Mouse (Mus musculus) lung, postnatal 4 days (tissue): ENCODE measurements around the gene Cbr4.

ENCODE experiments used
- DNase-seq, 2 experiments: peaks; one replicate each; pipeline ENCODE4 v3.0.0; 2021

Cbr4 gene

GRCm38 (mm10) chr8:61497110-61497509 is 9.6 kb downstream of the Cbr4 start:
- no peak for DNase-seq

- peak in 1 of 2 experiments; percentile 45 for DNase-seq
These were observed 11.5 kb downstream of the Cbr4 start for GRCm38 (mm10) chr8:61499035-61499434.

DNA sequence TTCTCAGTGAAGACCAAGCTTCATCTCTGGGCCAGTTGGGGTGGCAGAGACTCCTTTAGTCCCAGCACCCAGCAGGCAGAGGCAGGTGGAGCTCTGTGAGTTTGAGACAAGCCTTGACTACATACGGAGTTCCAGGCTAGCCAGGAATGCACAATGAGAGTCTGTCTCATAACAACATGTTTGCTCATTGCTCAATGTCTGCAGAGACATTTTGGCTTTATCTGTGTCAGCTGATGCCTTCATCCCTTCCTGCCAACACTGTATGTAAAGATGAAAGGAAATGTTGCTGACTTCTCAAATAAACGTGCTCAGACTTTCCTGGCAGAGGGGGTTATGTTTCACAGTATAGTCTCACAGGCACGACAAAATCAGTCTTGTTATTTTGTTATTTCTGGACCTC is 13.4 kb downstream of the Cbr4 start:
- DNase-seq, result no peak

DNA sequence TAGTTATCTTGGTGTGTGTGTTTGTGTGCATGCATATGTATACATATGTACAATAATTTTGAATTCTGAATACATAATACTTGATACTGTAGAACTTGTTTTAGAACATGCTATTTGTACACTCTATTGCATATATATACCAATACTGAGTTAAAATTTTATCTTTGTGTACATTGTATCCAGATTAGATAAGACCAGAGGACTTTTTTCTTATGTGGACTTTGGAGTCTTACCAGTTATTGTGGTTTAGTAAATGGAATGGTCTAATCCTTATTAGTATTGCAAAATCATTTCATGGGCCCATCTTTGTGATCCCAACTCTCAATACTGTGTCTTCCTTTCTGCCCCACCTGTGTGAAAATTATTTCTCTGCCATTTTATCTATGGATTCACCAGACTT is 14.7 kb downstream of the Cbr4 start:
- no peak for DNase-seq

GRCm38 (mm10) chr8:61515110-61515930 is 27.8 kb downstream of the Cbr4 start:
- DNase-seq, result no peak

- DNase-seq, result peak; percentile 75 to 82
These were observed 28.6 kb downstream of the Cbr4 start for GRCm38 (mm10) chr8:61515931-61516744.

GRCm38 (mm10) chr8:61516745-61517501 is 29.4 kb downstream of the Cbr4 start:
- no peak for DNase-seq

- DNase-seq, result no peak
These were observed 30.1 kb downstream of the Cbr4 start for GRCm38 (mm10) chr8:61517502-61518185.

GRCm38 (mm10) chr8:61522132-61522531 is 34.6 kb downstream of the Cbr4 start:
- peak in 1 of 2 experiments; percentile 46 for DNase-seq

GRCm38 (mm10) chr8:61527037-61527436 is 39.5 kb downstream of the Cbr4 start:
- no peak for DNase-seq

DNA sequence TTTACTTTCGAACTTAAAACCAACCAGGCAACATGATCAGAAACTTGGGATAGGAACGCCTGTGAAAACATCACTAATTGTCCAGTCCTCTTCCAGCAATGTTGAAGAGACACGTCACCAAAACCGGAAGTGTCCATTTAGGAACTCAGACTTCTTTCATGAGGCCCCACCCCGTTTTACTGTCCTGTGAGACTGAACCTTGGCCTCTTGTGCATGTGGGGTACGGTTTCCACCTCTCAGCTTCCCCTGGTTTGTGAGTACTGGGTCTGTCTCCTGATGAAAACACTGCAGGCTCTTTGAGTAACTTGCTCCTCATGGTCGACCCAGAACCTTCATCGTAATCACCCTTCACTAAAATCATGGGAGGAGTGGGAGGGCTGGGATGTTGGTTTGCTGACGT is 40.7 kb downstream of the Cbr4 start:
- no peak for DNase-seq

DNA sequence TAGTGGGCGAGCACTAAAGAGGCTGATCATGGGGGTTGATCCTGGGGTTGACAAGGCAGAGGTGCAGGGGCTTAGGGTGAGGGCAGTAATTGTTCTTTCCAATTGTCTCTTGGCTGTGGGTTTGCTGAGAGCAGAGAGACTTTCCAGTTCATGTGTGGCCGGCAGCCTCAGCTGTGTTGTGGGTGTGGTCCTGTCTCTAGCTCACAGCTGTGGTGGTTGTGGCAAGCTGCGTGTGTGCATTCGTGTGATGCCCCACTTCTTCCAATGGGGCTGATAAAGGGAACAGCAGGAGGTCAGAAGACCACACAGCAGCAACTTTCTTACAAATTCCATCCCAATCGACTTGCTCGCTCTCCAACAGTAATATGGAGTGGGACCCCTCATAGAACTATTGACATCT is 41.1 kb downstream of the Cbr4 start:
- DNase-seq, result peak in 1 of 2 experiments; percentile 32

GRCm38 (mm10) chr8:61531944-61532795 is 44.6 kb downstream of the Cbr4 start:
- no peak for DNase-seq

DNA sequence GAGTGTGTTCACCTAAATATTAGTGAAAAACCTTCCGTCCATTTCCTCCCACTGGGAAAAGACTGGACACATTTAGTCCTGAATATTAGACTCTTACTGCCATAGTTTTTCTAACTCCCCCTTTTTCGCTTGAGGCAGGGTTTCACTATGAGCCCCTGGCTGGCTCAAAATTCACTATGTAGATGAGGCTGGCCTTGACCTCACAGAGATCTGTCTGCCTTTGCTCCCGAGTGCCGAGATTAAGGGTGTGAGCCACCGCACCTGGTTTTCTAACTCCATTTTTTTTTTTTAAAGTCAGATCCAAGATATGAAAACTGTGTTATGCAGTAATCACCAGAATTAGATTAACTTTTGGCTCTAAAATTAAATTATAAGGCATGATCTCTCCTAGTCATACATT is 45.3 kb downstream of the Cbr4 start:
- no peak for DNase-seq

DNA sequence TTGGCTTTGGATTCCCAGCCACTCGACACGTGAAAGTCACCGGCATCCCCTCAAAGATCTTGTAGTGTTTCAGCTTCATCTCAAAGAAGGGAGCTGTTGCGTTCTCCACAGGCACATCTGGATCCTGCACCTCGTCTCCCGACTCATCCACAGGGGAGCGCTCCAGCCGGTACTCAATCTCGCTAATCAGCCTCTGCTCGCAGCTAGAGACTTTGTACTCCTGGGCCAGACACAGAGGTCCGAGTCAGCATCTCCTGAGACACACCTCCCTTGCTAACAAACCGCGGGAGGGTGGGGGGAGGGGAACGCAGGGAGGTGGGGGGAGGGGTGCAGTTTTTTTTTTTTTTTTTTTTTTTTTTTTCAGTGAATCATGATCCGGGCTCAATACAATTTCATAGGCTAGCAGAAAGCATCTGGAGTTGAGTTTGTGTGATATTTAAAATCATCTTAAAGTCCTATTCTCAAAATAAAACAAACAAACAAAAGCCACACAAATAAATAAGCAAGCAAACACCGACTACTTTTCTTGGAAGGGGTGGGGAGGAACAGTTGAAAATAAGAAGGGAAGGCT is 45.9 kb downstream of the Cbr4 start:
- DNase-seq, result no peak

GRCm38 (mm10) chr8:61535472-61535871 is 47.9 kb downstream of the Cbr4 start:
- DNase-seq, result no peak

GRCm38 (mm10) chr8:61537471-61537870 is 49.9 kb downstream of the Cbr4 start:
- DNase-seq, result peak in 1 of 2 experiments; percentile 38

GRCm38 (mm10) chr8:61539828-61540500 is 52.4 kb downstream of the Cbr4 start:
- peak; percentile 81 to 87 for DNase-seq

DNA sequence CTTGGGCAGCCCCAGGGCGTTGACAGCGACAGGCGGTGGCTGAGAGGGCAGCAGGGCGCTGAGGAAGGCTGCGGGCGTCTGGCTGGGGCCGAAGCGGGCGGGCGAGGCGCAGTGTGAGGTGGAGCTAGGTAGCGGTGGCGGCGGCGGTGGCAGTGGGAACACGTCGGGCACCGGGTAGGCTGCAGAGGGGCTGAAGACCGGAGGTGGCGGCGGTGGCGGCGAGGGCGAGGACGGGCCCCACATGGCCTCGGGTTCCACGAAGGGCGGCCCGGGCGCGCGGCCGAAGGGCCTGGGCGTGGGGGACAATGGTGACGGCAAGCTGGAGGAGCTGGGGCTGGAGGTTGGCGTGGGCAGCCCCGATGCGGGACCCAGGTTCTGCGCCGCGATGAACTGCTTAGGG is 62.1 kb downstream of the Cbr4 start:
- peak in 1 of 2 experiments; percentile 27 for DNase-seq

GRCm38 (mm10) chr8:61550006-61550748 is 62.6 kb downstream of the Cbr4 start:
- DNase-seq, result peak; percentile 34 to 36
